Mouse (Mus musculus) ES-Bruce4 (cell line): ENCODE data around the gene Gpx8. TPM values are rescaled to one million over a fixed set of nuclear protein-coding genes. Genes with fewer than 3 reads are reported as not detected.
A peak's percentile ranks its signal among the peaks of the same experiment; 100 is the strongest.
"Not testable (repeated sequence)": the region's sequence is repeated elsewhere in the genome, so short reads cannot be mapped to it uniquely, and the experiment has no call there.

Source experiments
- H3K27ac ChIP-seq: 2 replicates; pipeline ENCODE4 v1.5.1; 2012; ENCODE audit warnings: low read length, inconsistent platforms; ENCODE audit not compliant: insufficient read depth
- H3K27me3 ChIP-seq: 2 replicates; pipeline ENCODE4 v1.6.1; 2012; ENCODE audit warnings: mild to moderate bottlenecking, low read length, inconsistent platforms; ENCODE audit not compliant: control insufficient read depth, poor library complexity, insufficient read depth, severe bottlenecking
- H3K36me3 ChIP-seq: 2 replicates; pipeline ENCODE4 v1.6.1; 2012; ENCODE audit warnings: inconsistent platforms, mild to moderate bottlenecking, low read length, moderate library complexity; ENCODE audit not compliant: control insufficient read depth, poor library complexity, insufficient read depth, severe bottlenecking
- H3K4me1 ChIP-seq: one replicate; pipeline ENCODE4 v1.8.1; 2011; ENCODE audit warnings: low read length; ENCODE audit not compliant: control insufficient read depth, insufficient read depth
- H3K4me3 ChIP-seq: 2 replicates; pipeline ENCODE4 v1.5.1; 2011; ENCODE audit warnings: low read depth, mild to moderate bottlenecking, low read length
- H3K9ac ChIP-seq: 2 replicates; pipeline ENCODE4 v1.6.1; 2012; ENCODE audit warnings: low read depth, mild to moderate bottlenecking, inconsistent platforms; ENCODE audit not compliant: poor library complexity, severe bottlenecking
- H3K9me3 ChIP-seq: replicated peaks from 2 replicates; pipeline ENCODE4 v1.6.1; 2012; ENCODE audit warnings: mild to moderate bottlenecking, low read length, inconsistent platforms; ENCODE audit not compliant: control insufficient read depth, poor library complexity, insufficient read depth, severe bottlenecking
- CTCF ChIP-seq: IDR thresholded peaks from one replicate; pipeline ENCODE4 v1.8.1; 2011; ENCODE audit warnings: low read depth, low read length
- EP300 ChIP-seq: IDR thresholded peaks from 2 replicates; pipeline ENCODE4 v1.6.1; 2011; ENCODE audit warnings: low read depth, low read length; ENCODE audit not compliant: insufficient read depth
- POLR2A ChIP-seq: IDR thresholded peaks from one replicate; pipeline ENCODE4 v1.8.1; 2011; ENCODE audit warnings: low read length; ENCODE audit not compliant: insufficient read depth
- polyA plus RNA-seq: library from polyadenylated mRNA; stranded (reverse); fragments of >200 nt; gene quantifications from 2 replicates; pipeline ENCODE4 v1.2.4, GENCODE M21; 2011; ENCODE audit warnings: low read depth; ENCODE audit not compliant: missing spikeins, insufficient read depth, insufficient read length

Gpx8 gene
- polyA plus RNA-seq, 1 experiment, result 22.1 TPM

DNA sequence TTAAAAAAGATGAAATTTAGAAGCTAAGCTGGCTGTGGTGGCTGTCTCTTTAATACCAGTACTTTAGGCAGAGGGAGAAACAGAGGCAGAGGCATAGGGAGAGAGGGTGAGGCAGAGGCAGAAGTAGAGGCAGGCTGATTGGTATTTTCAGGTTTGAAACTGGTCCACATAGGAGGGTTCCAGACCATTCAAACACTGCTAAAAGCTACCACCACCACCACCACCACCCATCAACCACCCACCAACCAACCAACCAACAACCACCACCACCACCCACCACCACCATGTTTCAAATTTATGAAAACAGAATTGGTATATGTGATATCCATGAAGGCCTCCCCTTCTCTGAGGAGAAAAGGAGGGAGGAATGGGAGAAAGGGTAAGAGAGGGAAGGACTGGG, 13.4 kb downstream of the Gpx8 start:
- Histone ChIP-seq H3K4me1 (no peaks in the 10 kb centered on the region), H3K4me3 (no peak overlapping the region), H3K9ac (no peak overlapping the region), H3K9me3 (no peaks in the 10 kb centered on the region), H3K27me3 (peaks cover 18% of the 10 kb centered on the region), H3K36me3 (no peaks in the 10 kb centered on the region), H3K27ac (no peak overlapping the region)
- TF ChIP-seq POLR2A (no peak), CTCF (no peak), EP300 (no peak)

DNA sequence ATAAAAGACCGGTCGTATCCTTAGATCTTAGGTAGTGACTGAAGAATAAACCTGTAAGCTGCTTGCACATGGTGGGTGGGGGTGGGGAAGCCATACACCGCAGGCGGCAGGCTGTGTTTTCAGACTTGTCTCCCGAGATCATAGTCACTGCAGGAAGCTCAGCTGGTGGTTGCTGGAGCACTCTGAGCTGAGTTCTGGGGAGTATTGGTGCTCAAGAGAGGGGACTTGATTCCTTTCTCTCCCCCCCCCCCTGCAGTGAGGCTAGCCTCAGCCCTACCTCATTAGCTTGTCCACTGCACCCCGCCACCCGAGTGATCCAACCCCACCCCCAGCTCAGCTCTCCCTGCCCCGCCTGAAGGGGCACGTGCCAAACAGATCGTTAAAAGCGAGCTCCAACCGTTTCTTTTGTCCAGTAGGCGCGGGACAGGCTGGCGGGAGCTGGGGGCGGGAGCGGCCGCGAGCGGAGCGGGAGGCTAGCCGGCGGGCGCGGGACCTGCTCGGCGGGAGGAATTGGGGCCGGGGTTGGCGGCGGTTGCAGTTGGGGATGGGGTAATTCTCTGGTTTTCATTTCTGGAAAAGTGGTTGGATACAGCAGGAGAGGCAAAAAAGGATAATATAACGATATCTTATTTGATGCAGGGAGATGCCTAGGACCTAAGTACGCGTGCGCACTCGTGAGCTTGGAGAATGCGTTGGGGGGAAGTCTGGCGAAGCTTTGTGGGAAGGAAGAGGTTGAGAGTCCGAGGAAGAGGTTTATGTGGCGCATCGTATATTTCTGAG, 14.2 kb downstream of the Gpx8 start:
- TF ChIP-seq EP300 (no peak), CTCF (no peak), POLR2A (no peak)
- peaks cover 18% of the 10 kb centered on the region for H3K27me3 ChIP-seq
- H3K4me3 ChIP-seq, result peak overlapping the region; percentile 63
- no peaks in the 10 kb centered on the region for H3K36me3 ChIP-seq
- peak overlapping the region; percentile 46; the same call in 1 of the 2 replicates for H3K9ac ChIP-seq
- no peak overlapping the region for H3K27ac ChIP-seq
- H3K9me3 ChIP-seq, result no peaks in the 10 kb centered on the region
- H3K4me1 ChIP-seq, result no peaks in the 10 kb centered on the region

DNA sequence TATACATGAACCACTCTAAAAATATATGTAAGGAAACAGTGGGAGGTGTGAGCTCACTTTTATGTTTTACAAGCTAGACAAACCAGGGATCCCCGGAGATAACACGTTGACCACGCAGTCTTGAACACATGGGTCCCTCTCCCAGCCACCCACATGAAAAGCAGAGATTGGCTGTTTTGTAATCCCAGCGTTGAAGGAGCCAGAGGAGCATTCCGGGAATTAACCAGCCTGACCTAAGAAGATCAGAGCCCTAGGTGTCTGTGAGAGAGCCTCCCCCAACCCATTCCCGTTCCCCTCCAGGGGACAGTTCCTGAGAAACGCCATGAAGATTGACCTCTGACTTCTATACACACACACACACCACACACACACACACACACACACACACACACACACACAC, 14.9 kb downstream of the Gpx8 start:
- no peak for TF ChIP-seq CTCF
- H3K4me1 ChIP-seq, result no peaks in the 10 kb centered on the region
- H3K36me3 ChIP-seq, result no peaks in the 10 kb centered on the region
- H3K27me3 ChIP-seq, result peaks cover 18% of the 10 kb centered on the region
- H3K4me3 ChIP-seq, result peak overlapping the region; percentile 63; the same call in 1 of the 2 replicates
- no peak overlapping the region for H3K9ac ChIP-seq
- no peak overlapping the region for H3K27ac ChIP-seq
- no peaks in the 10 kb centered on the region for H3K9me3 ChIP-seq

DNA sequence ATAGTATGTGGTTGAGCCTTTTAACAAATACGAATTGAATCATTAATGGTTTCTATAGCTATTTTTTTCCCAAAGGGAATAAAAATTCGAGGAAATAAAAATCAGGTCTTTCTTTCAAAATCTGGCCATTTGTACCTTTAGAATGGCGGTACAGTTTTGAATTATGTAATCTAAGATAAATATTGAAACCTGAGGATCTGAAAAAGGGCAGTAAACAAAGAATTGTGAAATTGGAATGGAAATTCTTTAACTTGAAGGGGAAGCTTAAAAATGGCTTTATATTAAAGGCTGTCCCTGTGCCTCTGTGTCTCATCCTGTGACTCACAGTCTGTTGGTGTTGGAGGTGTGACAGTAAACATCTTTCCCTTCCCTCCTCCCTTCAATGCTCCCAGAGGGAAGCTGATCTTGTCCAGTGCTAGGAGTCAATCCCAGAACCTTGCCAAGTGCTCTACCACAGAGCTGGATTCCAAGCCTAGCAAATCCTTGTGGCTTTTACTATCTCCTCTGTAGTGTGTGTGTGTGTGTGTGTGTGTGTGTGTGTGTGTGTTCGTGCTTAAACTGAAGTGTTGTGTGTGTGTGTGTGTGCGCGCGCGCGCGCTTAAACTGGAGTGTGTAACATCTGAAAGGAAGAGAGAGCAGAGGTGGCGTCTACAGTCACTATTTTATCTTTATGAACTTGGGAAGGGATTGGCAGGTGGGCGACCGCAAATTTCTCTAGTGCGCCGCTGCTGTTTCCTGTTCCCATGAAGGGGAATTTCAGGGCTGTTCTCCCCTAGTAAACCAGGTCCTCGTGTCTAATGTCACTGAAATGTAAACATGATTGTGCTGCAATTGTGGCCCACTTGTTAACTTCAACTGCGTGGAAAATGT, 22.7 kb downstream of the Gpx8 start:
- Histone ChIP-seq H3K27me3 (no peaks in the 10 kb centered on the region), H3K9me3 (peaks cover 3% of the 10 kb centered on the region; the same call in 1 of the 2 replicates), H3K27ac (no peak overlapping the region), H3K9ac (no peak overlapping the region), H3K4me3 (no peak overlapping the region), H3K36me3 (no peaks in the 10 kb centered on the region), H3K4me1 (no peaks in the 10 kb centered on the region)
- TF ChIP-seq EP300 (no peak), POLR2A (no peak), CTCF (no peak)

DNA sequence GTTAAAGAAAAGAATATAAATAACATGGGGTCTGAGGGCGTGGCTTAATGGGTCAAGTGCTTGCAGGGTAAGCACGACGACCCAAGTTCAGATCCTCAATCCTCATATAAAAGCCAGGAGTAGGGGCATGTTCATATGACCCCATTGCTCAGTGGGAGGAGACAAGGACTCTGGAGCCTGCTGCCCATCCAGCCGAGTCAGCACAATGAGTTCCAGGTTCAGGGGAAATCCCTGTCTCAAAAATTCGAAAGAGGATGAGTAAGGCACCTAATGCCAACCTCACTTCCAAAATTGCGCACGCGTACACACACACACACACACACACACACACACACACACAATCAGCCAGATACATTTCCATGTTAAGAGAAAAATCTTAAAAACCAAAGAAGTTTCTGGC, 23.7 kb downstream of the Gpx8 start:
- H3K9me3 ChIP-seq, result peaks cover 3% of the 10 kb centered on the region; the same call in 1 of the 2 replicates
- no peaks in the 10 kb centered on the region for H3K4me1 ChIP-seq
- no peak overlapping the region for H3K27ac ChIP-seq
- no peak for TF ChIP-seq POLR2A
- TF ChIP-seq CTCF, result no peak
- TF ChIP-seq EP300, result no peak
- no peaks in the 10 kb centered on the region for H3K27me3 ChIP-seq
- H3K36me3 ChIP-seq, result no peaks in the 10 kb centered on the region
- H3K9ac ChIP-seq, result no peak overlapping the region
- no peak overlapping the region for H3K4me3 ChIP-seq

DNA sequence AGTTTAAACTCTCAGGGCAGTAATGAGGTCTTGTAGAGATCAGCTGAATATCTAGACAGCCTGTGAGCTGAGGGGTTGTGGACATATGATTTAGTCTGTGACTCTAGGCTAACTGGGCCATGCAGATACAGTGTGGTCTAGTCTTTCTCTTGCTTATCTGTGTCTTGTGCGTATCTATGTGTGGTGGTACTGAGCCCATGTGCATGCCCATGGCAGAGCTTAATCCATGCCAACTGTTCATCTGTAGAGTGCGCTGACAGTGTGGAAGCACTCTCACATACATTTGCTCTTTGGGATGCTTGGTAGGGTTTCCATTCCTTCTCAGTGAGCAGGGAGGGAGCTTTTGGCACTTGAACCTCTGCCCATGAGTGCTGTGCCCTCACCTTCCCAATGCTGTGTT, 24.7 kb downstream of the Gpx8 start:
- H3K4me3 ChIP-seq, result no peak overlapping the region
- TF ChIP-seq EP300, result no peak
- TF ChIP-seq CTCF, result no peak
- TF ChIP-seq POLR2A, result no peak
- peaks cover 3% of the 10 kb centered on the region; the same call in 1 of the 2 replicates for H3K9me3 ChIP-seq
- no peak overlapping the region for H3K27ac ChIP-seq
- no peaks in the 10 kb centered on the region for H3K4me1 ChIP-seq
- H3K36me3 ChIP-seq, result no peaks in the 10 kb centered on the region
- H3K27me3 ChIP-seq, result no peaks in the 10 kb centered on the region
- H3K9ac ChIP-seq, result no peak overlapping the region

DNA sequence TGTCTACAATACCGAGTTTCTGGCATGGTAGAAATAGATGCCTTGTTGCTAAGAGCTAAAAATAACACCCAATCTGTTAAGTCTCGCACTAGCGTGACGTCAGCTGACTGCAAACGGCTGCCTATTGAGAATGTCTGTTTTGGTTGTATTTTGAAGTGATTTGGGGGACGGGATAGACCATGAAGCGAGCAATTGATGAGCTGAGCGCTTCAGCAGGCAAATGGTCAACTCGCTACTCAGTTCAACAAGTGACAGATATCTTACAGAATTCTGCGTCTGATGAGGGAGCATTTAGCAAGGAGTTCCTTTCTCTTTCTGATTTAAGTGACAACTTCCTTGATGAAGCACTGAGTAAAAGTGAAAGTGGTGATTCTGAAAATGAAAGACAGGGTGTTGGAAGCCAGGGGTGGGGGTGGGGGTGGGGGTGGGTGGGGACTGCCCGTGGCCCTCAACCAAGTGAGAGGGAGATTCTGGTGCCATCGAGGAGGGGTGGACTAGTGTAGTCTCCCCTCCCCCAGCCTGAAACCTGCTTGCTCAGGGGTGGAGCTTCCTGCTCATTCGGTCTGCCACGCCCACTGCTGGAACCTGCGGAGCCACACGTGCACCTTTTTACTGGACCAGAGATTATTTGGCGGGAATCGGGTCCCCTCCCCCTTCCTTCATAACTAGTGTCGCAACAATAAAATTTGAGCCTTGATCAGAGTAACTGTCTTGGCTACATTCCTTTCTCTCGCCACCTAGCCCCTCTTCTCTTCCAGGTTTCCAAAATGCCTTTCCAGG, 32.8 kb downstream of the Gpx8 start:
- H3K9ac ChIP-seq, H3K27ac ChIP-seq, H3K36me3 ChIP-seq, H3K4me3 ChIP-seq, H3K27me3 ChIP-seq, H3K4me1 ChIP-seq, H3K9me3 ChIP-seq: not testable (repeated sequence)
